Mouse (Mus musculus): ENCODE results near the gene Tenm3. TPM values are rescaled to one million over a fixed set of nuclear protein-coding genes. Genes with fewer than 3 reads are reported as not detected.

The Tenm3 gene
- polyA plus RNA-seq, 1 experiment = 18.2 TPM

GRCm38 (mm10) chr8:48850223-48851010 lies 6.7 kb upstream of the Tenm3 start:
- TF ChIP-seq MYOG (IDR thresholded peaks at IDR 0.05; ENCODE audit: control insufficient read depth, extremely low read depth, insufficient read length) (no peak), MYOD1 (IDR thresholded peaks at IDR 0.05; ENCODE audit: control insufficient read depth, insufficient read length, low read depth) (no peak), CEBPB (IDR thresholded peaks at IDR 0.05; ENCODE audit: low read depth) (no peak), FOSL1 (IDR thresholded peaks at IDR 0.05; ENCODE audit: insufficient read depth, low read length, poor library complexity, severe bottlenecking) (no peak), MAX (IDR thresholded peaks at IDR 0.05) (no peak), CTCF (IDR thresholded peaks at IDR 0.05; ENCODE audit: control insufficient read depth, insufficient read depth, insufficient read length) (no peak), USF1 (IDR thresholded peaks at IDR 0.05; ENCODE audit: low read depth) (no peak)
- Histone ChIP-seq H3K4me3 (ENCODE audit: insufficient read depth, poor library complexity, severe bottlenecking) (no peak overlapping the region), H3K36me3 (ENCODE audit: control insufficient read depth, insufficient read depth) (no peaks in the 10 kb centered on the region), H3K79me3 (ENCODE audit: low read depth) (no peaks in the 10 kb centered on the region), H3K79me2 (ENCODE audit: control insufficient read depth, insufficient read depth) (no peaks in the 10 kb centered on the region), H3ac (ENCODE audit: control insufficient read depth, insufficient read length, low read depth) (no peak overlapping the region), H3K27me3 (ENCODE audit: control insufficient read depth, insufficient read depth, insufficient read length) (no peaks in the 10 kb centered on the region)

- H3K79me3 ChIP-seq (ENCODE audit: low read depth) = no peaks in the 10 kb centered on the region
- H3ac ChIP-seq (ENCODE audit: control insufficient read depth, insufficient read length, low read depth) = no peak overlapping the region
- no peaks in the 10 kb centered on the region for H3K79me2 ChIP-seq (ENCODE audit: control insufficient read depth, insufficient read depth)
- no peak for TF ChIP-seq MYOG (IDR thresholded peaks at IDR 0.05; ENCODE audit: control insufficient read depth, extremely low read depth, insufficient read length)
- TF ChIP-seq MAX (IDR thresholded peaks at IDR 0.05) = no peak
- TF ChIP-seq MYOD1 (IDR thresholded peaks at IDR 0.05; ENCODE audit: control insufficient read depth, insufficient read length, low read depth) = no peak
- no peak for TF ChIP-seq FOSL1 (IDR thresholded peaks at IDR 0.05; ENCODE audit: insufficient read depth, low read length, poor library complexity, severe bottlenecking)
- no peak for TF ChIP-seq USF1 (IDR thresholded peaks at IDR 0.05; ENCODE audit: low read depth)
- TF ChIP-seq CTCF (IDR thresholded peaks at IDR 0.05; ENCODE audit: control insufficient read depth, insufficient read depth, insufficient read length) = no peak
- TF ChIP-seq CEBPB (IDR thresholded peaks at IDR 0.05; ENCODE audit: low read depth) = no peak
- no peaks in the 10 kb centered on the region for H3K36me3 ChIP-seq (ENCODE audit: control insufficient read depth, insufficient read depth)
- no peak overlapping the region for H3K4me3 ChIP-seq (ENCODE audit: insufficient read depth, poor library complexity, severe bottlenecking)
- no peaks in the 10 kb centered on the region for H3K27me3 ChIP-seq (ENCODE audit: control insufficient read depth, insufficient read depth, insufficient read length)
These were observed 5.4 kb upstream of the Tenm3 start for GRCm38 (mm10) chr8:48849091-48849616.

GRCm38 (mm10) chr8:48844961-48845360 lies 1.2 kb upstream of the Tenm3 start:
- Histone ChIP-seq H3K27me3 (ENCODE audit: control insufficient read depth, insufficient read depth, insufficient read length) (no peaks in the 10 kb centered on the region), H3K79me2 (ENCODE audit: control insufficient read depth, insufficient read depth) (peaks cover 27% of the 10 kb centered on the region), H3K4me3 (ENCODE audit: insufficient read depth, poor library complexity, severe bottlenecking) (no peak overlapping the region), H3K36me3 (ENCODE audit: control insufficient read depth, insufficient read depth) (no peaks in the 10 kb centered on the region), H3K79me3 (ENCODE audit: low read depth) (peaks cover 8% of the 10 kb centered on the region), H3ac (ENCODE audit: control insufficient read depth, insufficient read length, low read depth) (no peak overlapping the region)
- TF ChIP-seq MYOD1 (IDR thresholded peaks at IDR 0.05; ENCODE audit: control insufficient read depth, insufficient read length, low read depth) = no peak
- TF ChIP-seq CTCF (IDR thresholded peaks at IDR 0.05; ENCODE audit: control insufficient read depth, insufficient read depth, insufficient read length) = no peak
- no peak for TF ChIP-seq CEBPB (IDR thresholded peaks at IDR 0.05; ENCODE audit: low read depth)
- TF ChIP-seq MYOG (IDR thresholded peaks at IDR 0.05; ENCODE audit: control insufficient read depth, extremely low read depth, insufficient read length) = no peak
- TF ChIP-seq USF1 (IDR thresholded peaks at IDR 0.05; ENCODE audit: low read depth) = no peak
- TF ChIP-seq FOSL1 (IDR thresholded peaks at IDR 0.05; ENCODE audit: insufficient read depth, low read length, poor library complexity, severe bottlenecking) = no peak
- TF ChIP-seq MAX (IDR thresholded peaks at IDR 0.05) = no peak

- Histone ChIP-seq H3K4me3 (ENCODE audit: insufficient read depth, poor library complexity, severe bottlenecking) (peak overlapping the region; percentile 66), H3K27me3 (ENCODE audit: control insufficient read depth, insufficient read depth, insufficient read length) (no peaks in the 10 kb centered on the region), H3K79me2 (ENCODE audit: control insufficient read depth, insufficient read depth) (peaks cover 33% of the 10 kb centered on the region), H3K79me3 (ENCODE audit: low read depth) (peaks cover 9% of the 10 kb centered on the region), H3ac (ENCODE audit: control insufficient read depth, insufficient read length, low read depth) (no peak overlapping the region), H3K36me3 (ENCODE audit: control insufficient read depth, insufficient read depth) (no peaks in the 10 kb centered on the region)
- TF ChIP-seq USF1 (IDR thresholded peaks at IDR 0.05; ENCODE audit: low read depth) (no peak), MAX (IDR thresholded peaks at IDR 0.05) (no peak), FOSL1 (IDR thresholded peaks at IDR 0.05; ENCODE audit: insufficient read depth, low read length, poor library complexity, severe bottlenecking) (no peak), CEBPB (IDR thresholded peaks at IDR 0.05; ENCODE audit: low read depth) (no peak), MYOG (IDR thresholded peaks at IDR 0.05; ENCODE audit: control insufficient read depth, extremely low read depth, insufficient read length) (no peak), MYOD1 (IDR thresholded peaks at IDR 0.05; ENCODE audit: control insufficient read depth, insufficient read length, low read depth) (no peak), CTCF (IDR thresholded peaks at IDR 0.05; ENCODE audit: control insufficient read depth, insufficient read depth, insufficient read length) (no peak)
These were observed 687 bp upstream of the Tenm3 start for GRCm38 (mm10) chr8:48844370-48844905.

- Histone ChIP-seq H3ac (ENCODE audit: control insufficient read depth, insufficient read length, low read depth) (peak overlapping the region; percentile 73), H3K27me3 (ENCODE audit: control insufficient read depth, insufficient read depth, insufficient read length) (no peaks in the 10 kb centered on the region), H3K36me3 (ENCODE audit: control insufficient read depth, insufficient read depth) (no peaks in the 10 kb centered on the region), H3K4me3 (ENCODE audit: insufficient read depth, poor library complexity, severe bottlenecking) (peak overlapping the region; percentile 66), H3K79me2 (ENCODE audit: control insufficient read depth, insufficient read depth) (peaks cover 35% of the 10 kb centered on the region), H3K79me3 (ENCODE audit: low read depth) (peaks cover 13% of the 10 kb centered on the region)
- TF ChIP-seq CEBPB (IDR thresholded peaks at IDR 0.05; ENCODE audit: low read depth) = no peak
- TF ChIP-seq MAX (IDR thresholded peaks at IDR 0.05) = peak; percentile 39
These were observed 490 bp downstream of the Tenm3 start for GRCm38 (mm10) chr8:48842991-48843930.
